In the genomic region with DNA sequence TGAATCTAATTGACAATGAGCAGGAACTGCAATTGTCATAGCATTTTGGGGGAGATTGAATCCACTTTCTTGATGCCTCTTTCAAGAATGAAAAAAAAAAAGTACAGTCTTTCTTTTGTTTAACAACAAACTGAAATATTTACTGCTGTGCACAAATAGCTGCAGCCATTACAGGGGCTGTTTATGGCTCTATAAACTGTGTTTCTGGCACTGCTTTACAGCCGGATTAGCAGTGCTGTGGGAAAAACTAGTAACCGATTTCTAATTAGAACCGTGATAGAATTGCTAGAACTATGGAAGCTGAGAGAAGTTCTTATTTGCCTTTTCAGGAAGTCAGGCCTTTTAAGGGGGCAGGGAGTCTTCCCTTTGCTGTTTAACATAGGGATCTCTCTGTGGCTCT, we compare ENCODE assay signal across 29 mouse cellular contexts.
A peak's percentile ranks its signal among the peaks of the same experiment; 100 is the strongest.
DNase-seq lines count a peak whose midpoint lies in the region; ATAC-seq and TF ChIP-seq lines count a peak whose summit lies in the region.
"Had no signal": no experiment of that assay in that cellular context is flagged by ENCODE, and none has a peak within 500 bp of the region (broad histone marks: within the 10 kb centered on the region; RNA-seq: fewer than 3 reads in every experiment).

No protein-coding gene starts in this region.

- no peaks in the 10 kb centered on the region for H3K36me3 ChIP-seq in stomach, embryonic 14.5 days (ENCODE audit: control insufficient read depth, insufficient read depth, low read length)
- H3K36me3 ChIP-seq in stomach, postnatal 0 days (ENCODE audit: control insufficient read depth, insufficient read depth, low read length), result no peaks in the 10 kb centered on the region
- peaks cover 67% of the 10 kb centered on the region for H3K36me3 ChIP-seq in limb, embryonic 10.5 days
- peaks cover 11% of the 10 kb centered on the region; the same call in 1 of the 2 replicates for H3K36me3 ChIP-seq in neural tube, embryonic 15.5 days
- H3K36me3 ChIP-seq: limb, embryonic 15.5 days; liver, embryonic 13.5 days had no signal

- no peak for DNase-seq in stomach, postnatal 0 days (ENCODE audit: low spot score)
- DNase-seq in limb, embryonic 10.5 days (ENCODE audit: low spot score), result no peak
- DNase-seq in cerebellum, postnatal 25 days, result no peak
- no peak for DNase-seq in urinary bladder, postnatal 36 days (ENCODE audit: low spot score in 2 of 2)
- DNase-seq: adrenal gland, adult 2 months; B cell, adult 2 months; cerebellum, adult 2 months; cerebellum, postnatal 14 days; gastrocnemius, postnatal 14 days; heart, postnatal 36 days; kidney, adult 9 months; kidney, postnatal 10 days; layer of hippocampus, postnatal 36 days; liver, embryonic 13.5 days; lung, adult 2 months; retina, postnatal 1 day; right cerebral cortex, postnatal 25 days; thymus, postnatal 4 days had no signal

- no peaks in the 10 kb centered on the region for H3K27me3 ChIP-seq in stomach, embryonic 14.5 days (ENCODE audit: control insufficient read depth, insufficient read depth, low read length)
- H3K27me3 ChIP-seq in stomach, postnatal 0 days (ENCODE audit: control insufficient read depth, insufficient read depth, low read length), result no peaks in the 10 kb centered on the region
- H3K27me3 ChIP-seq in limb, embryonic 10.5 days (ENCODE audit: low read depth, poor library complexity, severe bottlenecking), result no peaks in the 10 kb centered on the region
- H3K27me3 ChIP-seq in neural tube, embryonic 15.5 days (replicated peaks), result no peaks in the 10 kb centered on the region
- H3K27me3 ChIP-seq: embryonic facial prominence, embryonic 15.5 days; heart, embryonic 15.5 days; hindbrain, embryonic 13.5 days had no signal

- no peak overlapping the region for H3K9ac ChIP-seq in stomach, embryonic 14.5 days (replicated peaks; ENCODE audit: low read depth, low read length)
- H3K9ac ChIP-seq in stomach, postnatal 0 days (ENCODE audit: low read length), result no peak overlapping the region
- no peak overlapping the region for H3K9ac ChIP-seq in neural tube, embryonic 15.5 days (replicated peaks)
- H3K9ac ChIP-seq: embryonic facial prominence, embryonic 15.5 days; forebrain, embryonic 13.5 days; heart, embryonic 15.5 days; hindbrain, embryonic 13.5 days; limb, embryonic 15.5 days; liver, embryonic 13.5 days had no signal

- no peak for TF ChIP-seq EP300 in stomach, postnatal 0 days (optimal IDR thresholded peaks at IDR 0.05)

- H3K4me3 ChIP-seq in stomach, embryonic 14.5 days (ENCODE audit: low read depth, low read length), result no peak overlapping the region
- H3K4me3 ChIP-seq in stomach, postnatal 0 days (ENCODE audit: low read depth, low read length), result no peak overlapping the region
- no peak overlapping the region for H3K4me3 ChIP-seq in limb, embryonic 10.5 days
- no peak overlapping the region for H3K4me3 ChIP-seq in neural tube, embryonic 15.5 days (replicated peaks)
- H3K4me3 ChIP-seq: embryonic facial prominence, embryonic 10.5 days; embryonic facial prominence, embryonic 15.5 days; forebrain, embryonic 13.5 days; heart, embryonic 15.5 days; hindbrain, embryonic 13.5 days; limb, embryonic 15.5 days; liver, embryonic 13.5 days; myocyte had no signal

- peak overlapping the region; percentile 76; the same call in 1 of the 2 replicates for H3K27ac ChIP-seq in stomach, embryonic 14.5 days (ENCODE audit: low read length)
- H3K27ac ChIP-seq in stomach, postnatal 0 days (replicated peaks), result no peak overlapping the region
- peak overlapping the region; percentile 79 for H3K27ac ChIP-seq in limb, embryonic 10.5 days
- H3K27ac ChIP-seq in neural tube, embryonic 15.5 days (replicated peaks), result peak overlapping the region; percentile 61; the same call in 1 of the 2 replicates
- H3K27ac ChIP-seq: embryonic facial prominence, embryonic 10.5 days; embryonic facial prominence, embryonic 15.5 days; forebrain, embryonic 13.5 days; heart, embryonic 15.5 days; hindbrain, embryonic 13.5 days; limb, embryonic 15.5 days; liver, embryonic 13.5 days had no signal

- H3K9me3 ChIP-seq in stomach, embryonic 14.5 days (ENCODE audit: control insufficient read depth, low read depth, low read length), result no peaks in the 10 kb centered on the region
- no peaks in the 10 kb centered on the region for H3K9me3 ChIP-seq in stomach, postnatal 0 days (ENCODE audit: control insufficient read depth, low read length)
- H3K9me3 ChIP-seq in limb, embryonic 10.5 days (replicated peaks), result no peaks in the 10 kb centered on the region
- H3K9me3 ChIP-seq in neural tube, embryonic 15.5 days (replicated peaks), result no peaks in the 10 kb centered on the region
- H3K9me3 ChIP-seq: embryonic facial prominence, embryonic 10.5 days; embryonic facial prominence, embryonic 15.5 days; forebrain, embryonic 13.5 days; heart, embryonic 15.5 days; hindbrain, embryonic 13.5 days; limb, embryonic 15.5 days; liver, embryonic 13.5 days had no signal

- no peak for ATAC-seq in stomach, embryonic 14.5 days (ENCODE audit: insufficient number of reproducible peaks, insufficient read depth, low FRiP score, low read depth)
- ATAC-seq in stomach, postnatal 0 days (ENCODE audit: low FRiP score, low TSS enrichment), result no peak
- peak; percentile 63; the same call in 1 of the 2 replicates for ATAC-seq in neural tube, embryonic 15.5 days (ENCODE audit: low FRiP score)
- ATAC-seq: forebrain, embryonic 13.5 days; inflammation-experienced regulatory T-cells, adult 6 months had no signal

- H3K4me2 ChIP-seq in stomach, embryonic 14.5 days (replicated peaks; ENCODE audit: low read depth, low read length), result no peak overlapping the region
- H3K4me2 ChIP-seq in stomach, postnatal 0 days (replicated peaks; ENCODE audit: low read depth), result no peak overlapping the region
- H3K4me2 ChIP-seq in neural tube, embryonic 15.5 days, result no peak overlapping the region
- H3K4me2 ChIP-seq: embryonic facial prominence, embryonic 15.5 days; forebrain, embryonic 13.5 days; heart, embryonic 15.5 days; hindbrain, embryonic 13.5 days; limb, embryonic 15.5 days; liver, embryonic 13.5 days; midbrain, embryonic 11.5 days had no signal

- no peak for TF ChIP-seq CTCF in stomach, postnatal 0 days (IDR thresholded peaks at IDR 0.05; ENCODE audit: low read depth)

- 64% methylated on average over 3 of the region's 3 CpGs for WGBS in stomach, embryonic 14.5 days
- WGBS in stomach, postnatal 0 days, result 54% methylated on average over 3 of the region's 3 CpGs
- whole genome bisulfite sequencing in limb, embryonic 10.5 days, result 37% methylated on average over 3 of the region's 3 CpGs
- WGBS in neural tube, embryonic 15.5 days, result 6% methylated on average over 3 of the region's 3 CpGs

- H3K4me1 ChIP-seq in stomach, embryonic 14.5 days (ENCODE audit: control insufficient read depth, insufficient read depth, low read length), result peaks cover 9% of the 10 kb centered on the region; the same call in 1 of the 2 replicates
- H3K4me1 ChIP-seq in stomach, postnatal 0 days (replicated peaks; ENCODE audit: control insufficient read depth, insufficient read depth), result no peaks in the 10 kb centered on the region
- H3K4me1 ChIP-seq in limb, embryonic 10.5 days, result peaks cover 73% of the 10 kb centered on the region
- H3K4me1 ChIP-seq in neural tube, embryonic 15.5 days, result peaks cover 25% of the 10 kb centered on the region
- H3K4me1 ChIP-seq: forebrain, embryonic 13.5 days; hindbrain, embryonic 13.5 days; liver, embryonic 13.5 days had no signal
